Mouse (Mus musculus) gastrocnemius, adult 2 months (tissue): ENCODE results near the gene Usp32. TPM values are rescaled to one million over a fixed set of nuclear protein-coding genes. Genes with fewer than 3 reads are reported as not detected.

Experiments
- DNase-seq: peaks from one replicate; pipeline ENCODE4 v3.0.0; 2022
- H3K27ac ChIP-seq: fragments of 200-600 bp; 2 replicates; pipeline ENCODE4 v1.8.1; 2022; ENCODE audit warnings: mild to moderate bottlenecking
- H3K4me3 ChIP-seq: fragments of 200-600 bp; 2 replicates; pipeline ENCODE4 v1.8.1; 2022; ENCODE audit warnings: mild to moderate bottlenecking, moderate library complexity
- CTCF ChIP-seq: fragments of 200-600 bp; IDR thresholded peaks from 2 replicates; pipeline ENCODE4 v1.8.1; 2022; ENCODE audit warnings: antibody characterized with exemption, mild to moderate bottlenecking, moderate library complexity
- intact Hi-C: fragments of 180-260 bp; cut with DNase I; formaldehyde crosslinking; loops from one replicate; pipeline ENCODE4 v1.15.1; 2025
- total RNA-seq, 2 experiments: library from RNA; stranded (reverse); gene quantifications; 2 replicates each; pipeline ENCODE4 v1.2.3; 2021

Gene Usp32
- total RNA-seq, 2 experiments from 2014 or later, result 11.3 to 12.0 TPM

DNA sequence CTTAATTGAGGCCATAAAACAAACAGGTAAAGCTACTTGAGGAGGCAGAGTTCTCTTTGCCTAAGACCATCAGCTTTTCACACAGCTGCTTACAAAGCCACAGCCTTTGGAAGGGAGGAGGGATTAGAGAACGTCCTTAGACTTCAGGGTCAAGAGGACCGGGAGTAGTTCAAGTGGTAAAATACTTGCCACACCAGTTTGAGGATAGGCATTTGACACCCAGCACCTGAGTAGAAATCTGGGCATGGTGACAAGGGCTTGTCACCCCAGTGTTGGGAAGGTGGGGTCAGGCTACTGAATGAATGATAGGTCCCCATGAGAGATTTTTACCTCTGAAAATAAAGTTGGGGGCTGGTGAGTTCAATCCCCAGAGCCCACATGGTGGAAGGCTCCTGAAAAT is 187.3 kb downstream of the Usp32 start:
- H3K4me3 ChIP-seq, result no peak overlapping the region
- intact Hi-C loops, result no loop called here
- TF ChIP-seq CTCF, result no peak
- H3K27ac ChIP-seq, result no peak overlapping the region
- DNase-seq, result no peak

DNA sequence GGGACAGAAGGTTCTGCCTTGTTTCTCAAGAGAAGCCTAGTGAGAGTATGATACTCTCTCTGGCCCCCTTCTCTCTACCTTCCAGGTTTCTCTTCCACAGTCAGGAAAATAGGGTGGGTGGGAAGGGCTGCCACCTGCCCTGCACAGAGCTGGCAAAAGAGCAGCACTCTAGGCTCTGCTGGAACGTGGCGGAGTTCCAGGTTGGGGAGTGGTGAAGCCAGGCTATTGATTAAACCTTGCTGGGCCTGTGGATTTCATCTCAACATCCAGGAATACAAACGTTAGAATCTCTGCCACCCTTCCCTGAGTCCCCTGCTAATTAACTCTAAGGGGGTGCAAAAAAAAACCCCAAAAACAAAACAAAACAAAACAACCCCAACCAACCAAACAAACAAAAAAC is 191.4 kb downstream of the Usp32 start:
- intact Hi-C loops, result no loop called here
- DNase-seq, result no peak
- Histone ChIP-seq H3K4me3 (no peak overlapping the region), H3K27ac (no peak overlapping the region)
- TF ChIP-seq CTCF, result no peak

DNA sequence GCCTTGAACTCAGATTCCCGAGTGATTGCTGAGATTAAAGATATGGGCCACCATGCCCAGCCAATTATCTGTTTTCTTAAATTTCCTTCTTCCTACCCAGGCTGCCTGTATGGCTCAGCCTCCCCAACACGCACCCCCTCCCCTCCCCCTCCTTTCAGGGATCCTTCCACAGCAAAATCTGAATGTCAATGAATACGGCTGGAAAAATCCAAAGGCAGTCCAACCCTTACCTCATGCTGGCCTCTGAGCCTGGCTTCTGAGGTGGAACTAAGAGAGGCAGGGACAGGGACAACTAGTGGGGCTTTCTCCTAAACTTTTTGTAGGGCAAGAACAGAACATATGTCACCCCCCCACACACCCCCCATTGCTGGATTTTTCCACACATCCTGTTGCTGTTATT is 191.8 kb downstream of the Usp32 start:
- intact Hi-C loops, result no loop called here
- H3K4me3 ChIP-seq, result no peak overlapping the region
- DNase-seq, result no peak
- TF ChIP-seq CTCF, result no peak
- H3K27ac ChIP-seq, result no peak overlapping the region

GRCm38 (mm10) chr11:84947206-84947605 is 192.8 kb downstream of the Usp32 start:
- no peak overlapping the region for H3K4me3 ChIP-seq
- TF ChIP-seq CTCF, result no peak
- no peak for DNase-seq
- H3K27ac ChIP-seq, result no peak overlapping the region
- intact Hi-C loops, result no loop called here

GRCm38 (mm10) chr11:84945841-84946240 is 194.1 kb downstream of the Usp32 start:
- Histone ChIP-seq H3K4me3 (no peak overlapping the region), H3K27ac (no peak overlapping the region)
- no peak for TF ChIP-seq CTCF
- intact Hi-C loops, result no loop called here
- no peak for DNase-seq

DNA sequence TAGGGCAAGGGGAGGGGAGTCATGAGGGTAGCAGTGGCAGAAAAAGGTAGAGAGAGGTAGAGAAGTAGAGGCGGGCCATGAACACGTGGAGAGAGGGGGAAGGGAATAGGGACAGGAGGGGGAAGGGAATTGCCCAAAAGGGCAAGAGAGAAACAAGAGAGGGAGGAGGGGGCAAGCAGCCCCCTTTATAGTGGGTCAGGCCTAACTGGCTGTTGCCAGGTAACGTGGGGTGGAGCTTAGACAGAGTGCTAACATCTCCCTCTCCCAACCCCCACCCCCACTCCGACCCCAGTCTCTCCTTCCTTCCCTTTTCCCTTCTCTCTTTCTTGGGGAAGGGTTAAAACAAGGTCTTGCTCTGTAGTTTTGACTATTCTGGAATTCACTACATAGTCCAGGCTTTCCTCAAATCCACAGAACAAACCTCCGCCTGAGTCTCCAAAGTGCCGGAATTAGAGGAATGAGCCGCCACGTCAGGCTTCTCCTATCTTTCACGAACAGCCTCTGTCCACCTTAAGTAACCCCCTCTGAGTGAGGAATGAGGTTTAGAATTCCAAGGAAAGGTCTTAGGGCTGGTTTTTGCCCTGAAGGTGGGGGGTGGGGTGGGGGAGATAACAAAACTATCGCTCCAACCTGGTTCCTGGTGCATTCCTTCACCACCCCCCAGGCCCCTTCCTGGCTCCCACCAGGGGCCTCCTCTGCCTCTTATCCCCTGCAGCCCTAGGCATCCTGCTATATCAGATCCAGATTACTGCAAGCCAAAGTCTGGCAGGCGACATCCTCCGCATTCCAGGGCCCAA is 195.1 kb downstream of the Usp32 start:
- no peak overlapping the region for H3K4me3 ChIP-seq
- intact Hi-C loops, result no loop called here
- no peak for TF ChIP-seq CTCF
- DNase-seq, result no peak
- H3K27ac ChIP-seq, result no peak overlapping the region

DNA sequence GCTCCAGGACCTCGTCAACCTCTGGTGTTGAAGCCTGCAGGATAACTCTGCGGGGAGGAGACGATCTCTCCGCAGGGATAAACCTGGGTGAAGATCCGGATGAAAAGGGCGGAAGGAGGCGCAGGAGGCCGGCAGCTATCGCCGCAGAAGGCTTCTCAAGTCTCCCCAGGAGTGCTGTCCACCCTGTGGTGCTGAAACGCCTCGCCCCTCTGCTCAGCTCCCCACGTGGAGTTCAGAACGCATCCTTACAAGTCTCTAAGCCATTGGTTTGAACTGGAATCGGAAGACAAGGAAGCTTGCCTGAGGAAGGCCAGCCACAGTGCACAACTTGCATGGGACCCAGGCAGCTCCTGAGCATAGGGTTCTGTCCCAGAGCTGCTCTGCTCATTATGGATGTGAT is 196.0 kb downstream of the Usp32 start:
- no peak overlapping the region for H3K4me3 ChIP-seq
- no peak for TF ChIP-seq CTCF
- H3K27ac ChIP-seq, result no peak overlapping the region
- intact Hi-C loops, result no loop called here
- DNase-seq, result peak; percentile 43

DNA sequence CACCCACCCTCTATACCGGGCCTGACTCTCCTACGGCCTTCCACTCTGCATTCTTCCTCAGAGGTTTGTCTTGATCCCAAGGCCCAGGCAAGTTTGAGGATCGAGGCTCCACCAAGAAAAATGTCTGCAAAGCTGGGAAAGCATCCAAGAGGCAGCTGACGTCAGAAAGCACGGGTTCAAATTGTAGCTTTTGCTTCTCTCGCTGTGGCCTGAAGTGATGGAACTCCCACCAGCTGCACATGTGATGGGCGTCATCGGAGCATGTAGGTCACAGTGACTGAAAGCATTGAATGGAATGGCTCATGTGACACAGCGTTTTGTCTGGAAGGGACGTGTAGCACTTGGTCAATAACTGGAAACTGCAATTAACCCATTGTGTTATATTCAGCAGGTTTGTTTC is 199.8 kb downstream of the Usp32 start:
- DNase-seq, result no peak
- H3K4me3 ChIP-seq, result no peak overlapping the region
- H3K27ac ChIP-seq, result no peak overlapping the region
- no peak for TF ChIP-seq CTCF
- intact Hi-C loops, result no loop called here

DNA sequence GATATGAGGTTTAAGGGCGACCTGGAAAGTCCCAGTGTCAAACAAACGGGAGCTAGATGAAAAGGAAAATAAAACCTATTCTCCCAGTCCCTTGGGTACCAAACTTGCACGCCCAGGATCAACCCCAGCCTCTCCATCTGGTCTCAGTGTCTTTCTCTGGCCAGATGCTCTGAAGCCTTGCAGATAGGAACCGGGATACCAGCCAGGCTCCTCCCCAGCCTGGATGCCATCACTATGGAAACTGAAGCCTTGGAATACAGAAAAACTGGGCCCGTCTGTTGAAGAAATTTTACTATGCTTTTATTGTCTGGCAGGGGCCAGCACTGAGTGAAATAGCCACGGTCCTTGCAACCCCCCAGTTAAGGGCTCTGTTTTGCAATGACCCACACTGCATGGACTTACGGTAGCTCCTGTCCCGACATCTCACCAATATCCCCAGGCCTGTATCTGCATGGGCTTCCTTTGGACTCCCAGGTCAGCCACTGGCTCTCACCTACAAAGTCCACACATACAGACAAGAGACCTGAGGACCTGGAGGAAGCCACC is 200.4 kb downstream of the Usp32 start:
- Histone ChIP-seq H3K4me3 (no peak overlapping the region), H3K27ac (no peak overlapping the region)
- intact Hi-C loops, result no loop called here
- no peak for TF ChIP-seq CTCF
- DNase-seq, result no peak

Other genes with a start within 250 kb of the Usp32 start
- gene Znhit3, start 223.8 kb downstream of the Usp32 start, total RNA-seq, result 10 to 100 TPM; 13.7 to 16.5 TPM
- gene Car4, start 182.4 kb downstream of the Usp32 start, total RNA-seq, result 10 to 100 TPM; 10.2 to 13.5 TPM
- not detected for gene 1700125H20Rik, start 30.2 kb upstream of the Usp32 start, total RNA-seq
- 10 to 100 TPM in 1 of 2 experiments, 1 to 10 TPM in 1; 8.1 to 10.8 TPM for gene Appbp2, start 95.0 kb upstream of the Usp32 start, total RNA-seq
- gene Ppm1d, start 171.1 kb upstream of the Usp32 start, total RNA-seq, result 1 to 10 TPM; 5.6 to 6.5 TPM
- gene Bcas3, start 213.0 kb upstream of the Usp32 start, total RNA-seq, result 10 to 100 TPM; 39.6 to 46.6 TPM